Mouse (Mus musculus) cortical plate, adult 2 months (tissue): ENCODE measurements around the gene Cmip.

Experiments
- CTCF ChIP-seq: fragments of 200-500 bp; IDR thresholded peaks from 2 replicates; pipeline ENCODE4 v1.5.1; 2011; ENCODE audit warnings: mild to moderate bottlenecking, control low read depth, low read length; ENCODE audit not compliant: insufficient read depth; ENCODE audit errors: extremely low read depth
- POLR2A ChIP-seq: fragments of 200-500 bp; IDR thresholded peaks from 2 replicates; pipeline ENCODE4 v1.6.1; 2011; ENCODE audit warnings: mild to moderate bottlenecking, low read length, control low read depth; ENCODE audit not compliant: insufficient read depth; ENCODE audit errors: extremely low read depth

- TF ChIP-seq POLR2A (no peak), CTCF (peak; percentile 88)
These were observed 32.2 kb upstream of the Cmip start for GRCm38 (mm10) chr8:117224630-117225029.
